Mouse (Mus musculus) kidney, postnatal 0 days (tissue): Measurements from ENCODE around the gene Cytip. TPM values are rescaled to one million over a fixed set of nuclear protein-coding genes. Genes with fewer than 3 reads are reported as not detected.

Experiments used
- ATAC-seq: fragments of 200-750 bp; cut with Nextera tagmentation; replicated peaks from 2 replicates; pipeline ENCODE4 v1.8.0; 2017; ENCODE audit warnings: low read depth, moderate number of reproducible peaks, moderate TSS enrichment, moderate library complexity; ENCODE audit not compliant: low FRiP score
- DNase-seq: peaks from one replicate; pipeline ENCODE4 v3.0.0-alpha.2; 2016; ENCODE audit warnings: low spot score
- H3K27ac ChIP-seq: fragments of 300-500 bp; sonication (generic); 2 replicates; pipeline ENCODE4 v1.5.1; 2014; ENCODE audit warnings: mild to moderate bottlenecking
- H3K27me3 ChIP-seq: fragments of 300-500 bp; sonication (generic); 2 replicates; pipeline ENCODE4 v1.6.1; 2014; ENCODE audit warnings: low read length, mixed read lengths; ENCODE audit not compliant: insufficient read depth
- H3K36me3 ChIP-seq: fragments of 300-500 bp; sonication (generic); 2 replicates; pipeline ENCODE4 v1.6.1; 2014; ENCODE audit warnings: low read length, mixed read lengths; ENCODE audit not compliant: insufficient read depth
- H3K4me1 ChIP-seq: fragments of 300-500 bp; sonication (generic); replicated peaks from 2 replicates; pipeline ENCODE4 v1.6.1; 2014; ENCODE audit warnings: antibody characterized with exemption, low read length, mixed read lengths; ENCODE audit not compliant: insufficient read depth
- H3K4me2 ChIP-seq: fragments of 300-500 bp; sonication (generic); 2 replicates; pipeline ENCODE4 v1.6.1; 2014; ENCODE audit warnings: mild to moderate bottlenecking, low read length, moderate library complexity, mixed read lengths
- H3K4me3 ChIP-seq: fragments of 300-500 bp; sonication (generic); replicated peaks from 2 replicates; pipeline ENCODE4 v1.5.1; 2014; ENCODE audit warnings: low read depth, low read length
- H3K9ac ChIP-seq: fragments of 300-500 bp; sonication (generic); 2 replicates; pipeline ENCODE4 v1.6.1; 2014; ENCODE audit warnings: low read depth, low read length
- H3K9me3 ChIP-seq: fragments of 300-500 bp; sonication (generic); replicated peaks from 2 replicates; pipeline ENCODE4 v1.6.1; 2016; ENCODE audit warnings: low read length, inconsistent platforms, mixed read lengths
- CTCF ChIP-seq: IDR thresholded peaks from 2 replicates; pipeline ENCODE4 v1.5.1; 2016; ENCODE audit warnings: antibody characterized with exemption, low read depth, mild to moderate bottlenecking, moderate library complexity
- WGBS: fragments of 180-500 bp; shearing (Covaris S2); extraction: QIAGEN DNeasy Blood & Tissue Kit; methylation state at CpG from one replicate; pipeline ENCODE4 v1.1.7; 2014; 5-methylcytosine and 5-hydroxymethylcytosine counted together
- polyA plus RNA-seq: library from polyadenylated mRNA; unstranded; fragments of >200 nt; fragmentation: Nextera tagmentation; extraction: Ambion mirVana; gene quantifications from 2 replicates; pipeline ENCODE4 v1.2.1, GENCODE M21; 2015

Cytip gene
- polyA plus RNA-seq, 1 experiment from 2014 or later, result 7.1 TPM

DNA sequence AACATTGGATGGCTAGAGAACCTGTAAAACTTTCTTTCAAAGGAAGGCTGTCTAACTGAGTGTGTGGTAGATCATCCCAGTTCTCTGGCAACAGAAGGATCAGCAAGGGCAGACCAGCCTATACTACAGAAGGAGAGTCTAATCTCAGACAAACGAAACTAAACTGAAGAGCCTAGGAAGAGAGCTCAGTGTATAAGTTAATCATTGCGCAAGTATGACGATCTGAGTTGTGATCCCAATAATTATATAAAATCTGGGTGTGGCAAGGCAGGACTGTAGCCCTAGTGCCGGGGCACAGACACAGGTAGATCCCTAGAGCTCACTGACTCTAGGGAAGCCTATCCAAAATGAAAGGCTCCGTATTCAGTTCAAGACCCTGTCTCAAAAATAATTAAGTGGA is 3.2 kb downstream of the Cytip start:
- Histone ChIP-seq H3K4me2 (no peak overlapping the region), H3K27me3 (no peaks in the 10 kb centered on the region), H3K9ac (no peak overlapping the region), H3K4me1 (0 out of 2 replicates have a peak, but pooled peaks cover 3% of the 10 kb centered on the region), H3K27ac (no peak overlapping the region), H3K4me3 (no peak overlapping the region), H3K9me3 (no peaks in the 10 kb centered on the region), H3K36me3 (no peaks in the 10 kb centered on the region)
- TF ChIP-seq CTCF, result no peak
- ATAC-seq (no peak), DNase-seq (no peak)
- 84% methylated on average over 5 of the region's 5 CpGs for WGBS

DNA sequence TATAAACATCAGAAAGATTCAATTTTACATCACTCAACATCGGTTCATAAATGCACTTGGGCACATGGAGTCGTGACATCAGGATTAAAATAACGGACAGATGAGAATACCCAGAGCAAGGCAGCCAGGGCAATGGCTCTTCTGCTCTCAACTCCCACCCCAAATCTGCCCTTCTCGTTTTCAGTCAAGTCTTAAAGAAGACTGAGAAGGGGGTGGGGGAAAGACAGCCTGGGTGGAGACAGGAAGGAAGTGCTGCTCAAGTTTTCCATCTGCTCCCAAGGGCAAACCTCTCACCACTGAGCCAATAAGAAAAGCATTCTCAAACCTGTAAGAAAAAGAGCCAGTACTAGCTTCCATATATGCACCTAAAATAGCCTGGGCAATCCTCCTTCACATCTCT is 5.8 kb downstream of the Cytip start:
- Histone ChIP-seq H3K4me1 (0 out of 2 replicates have a peak, but pooled peaks cover 3% of the 10 kb centered on the region), H3K4me3 (no peak overlapping the region), H3K27me3 (no peaks in the 10 kb centered on the region), H3K4me2 (no peak overlapping the region), H3K36me3 (no peaks in the 10 kb centered on the region), H3K9ac (no peak overlapping the region), H3K27ac (no peak overlapping the region), H3K9me3 (no peaks in the 10 kb centered on the region)
- WGBS, result 64% methylated on average over 4 of the region's 4 CpGs
- ATAC-seq (no peak), DNase-seq (no peak)
- no peak for TF ChIP-seq CTCF

DNA sequence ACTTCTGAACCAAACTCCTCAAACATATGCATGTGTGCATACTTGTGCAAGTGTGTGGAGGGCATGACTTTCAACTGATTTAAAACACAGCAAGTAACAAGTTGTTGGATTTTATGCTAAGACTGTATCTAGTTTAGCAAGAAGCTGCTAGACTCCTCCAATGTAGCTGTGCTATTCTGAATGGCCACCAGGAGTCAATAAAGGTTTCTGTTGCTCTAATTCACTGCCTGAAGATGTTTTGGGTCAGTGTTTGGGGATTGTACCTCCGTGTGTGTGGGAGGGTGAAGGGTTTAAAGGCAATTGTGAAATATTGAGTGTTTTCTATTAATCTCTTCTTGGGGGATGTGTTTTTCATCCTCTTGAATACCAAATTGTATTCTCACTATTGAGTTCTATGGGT is 6.4 kb downstream of the Cytip start:
- no peak for ATAC-seq
- 0 out of 2 replicates have a peak, but pooled peaks cover 3% of the 10 kb centered on the region for H3K4me1 ChIP-seq
- no peaks in the 10 kb centered on the region for H3K36me3 ChIP-seq
- no peak overlapping the region for H3K4me2 ChIP-seq
- 25% methylated on average over 1 of the region's 1 CpGs for WGBS
- no peaks in the 10 kb centered on the region for H3K9me3 ChIP-seq
- no peak overlapping the region for H3K9ac ChIP-seq
- no peak overlapping the region for H3K4me3 ChIP-seq
- H3K27ac ChIP-seq, result no peak overlapping the region
- peak; percentile 56; the same call in 1 of the 2 replicates for TF ChIP-seq CTCF
- H3K27me3 ChIP-seq, result no peaks in the 10 kb centered on the region
- DNase-seq, result no peak

DNA sequence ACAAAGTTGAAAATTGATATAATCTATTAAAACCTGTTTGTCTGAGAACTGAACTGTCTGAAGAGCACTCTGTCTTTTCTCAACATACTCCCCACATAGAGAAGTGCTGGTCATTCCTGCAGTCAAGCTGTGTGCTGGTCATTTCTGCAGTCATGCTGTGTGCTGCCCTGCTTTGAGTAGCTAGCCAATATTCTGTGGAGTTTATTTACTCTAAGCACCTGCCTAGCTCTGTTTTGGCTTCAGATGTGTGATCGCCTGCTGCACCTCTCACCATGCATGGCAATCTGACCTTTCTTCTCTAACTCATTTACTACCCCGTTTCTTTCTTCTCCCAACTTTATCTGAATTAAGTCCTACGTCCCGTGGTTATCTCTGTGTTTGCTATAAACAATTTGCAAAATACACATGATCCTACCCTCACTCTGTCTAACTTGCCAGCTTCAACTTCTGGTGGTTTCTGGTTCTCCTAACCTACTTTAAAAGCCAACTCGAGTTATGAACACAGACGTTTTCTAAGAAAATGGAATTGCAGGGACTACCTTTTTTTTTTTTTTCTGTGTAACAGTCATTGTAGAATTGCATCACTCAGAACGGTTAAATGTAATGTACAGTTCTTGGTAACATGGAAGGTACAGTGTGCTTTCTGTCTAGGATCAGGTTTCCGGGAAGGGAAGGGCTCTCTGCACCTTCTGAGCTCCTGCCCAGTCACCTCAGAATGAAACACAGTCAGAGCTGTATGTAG is 7.9 kb downstream of the Cytip start:
- H3K4me3 ChIP-seq, result no peak overlapping the region
- no peaks in the 10 kb centered on the region for H3K27me3 ChIP-seq
- no peaks in the 10 kb centered on the region for H3K9me3 ChIP-seq
- TF ChIP-seq CTCF, result no peak
- H3K4me2 ChIP-seq, result no peak overlapping the region
- WGBS, result 67% methylated on average over 8 of the region's 8 CpGs
- no peak overlapping the region for H3K9ac ChIP-seq
- H3K27ac ChIP-seq, result no peak overlapping the region
- DNase-seq (no peak), ATAC-seq (no peak)
- 0 out of 2 replicates have a peak, but pooled peaks cover 3% of the 10 kb centered on the region for H3K4me1 ChIP-seq
- no peaks in the 10 kb centered on the region for H3K36me3 ChIP-seq

DNA sequence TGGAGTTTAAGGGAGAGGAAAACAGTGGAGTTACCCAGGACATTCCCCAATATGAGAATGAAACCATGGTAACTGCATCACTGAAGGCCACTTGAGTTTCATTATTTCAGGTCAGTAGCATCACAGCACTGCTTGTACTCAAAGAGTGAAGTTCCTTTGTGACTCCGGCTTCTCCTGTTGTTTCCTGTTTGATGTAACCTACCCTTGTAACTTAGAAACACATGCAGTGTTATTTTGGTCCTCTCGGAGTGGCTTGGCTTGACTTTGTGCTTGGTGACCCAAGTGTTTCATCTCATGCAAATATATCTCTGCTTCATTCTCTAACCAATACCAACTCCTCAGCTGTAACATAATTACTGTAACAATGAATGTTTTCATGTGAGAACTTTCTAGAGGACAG is 11.1 kb downstream of the Cytip start:
- no peaks in the 10 kb centered on the region for H3K36me3 ChIP-seq
- DNase-seq, result no peak
- WGBS, result 69% methylated on average over 2 of the region's 2 CpGs

DNA sequence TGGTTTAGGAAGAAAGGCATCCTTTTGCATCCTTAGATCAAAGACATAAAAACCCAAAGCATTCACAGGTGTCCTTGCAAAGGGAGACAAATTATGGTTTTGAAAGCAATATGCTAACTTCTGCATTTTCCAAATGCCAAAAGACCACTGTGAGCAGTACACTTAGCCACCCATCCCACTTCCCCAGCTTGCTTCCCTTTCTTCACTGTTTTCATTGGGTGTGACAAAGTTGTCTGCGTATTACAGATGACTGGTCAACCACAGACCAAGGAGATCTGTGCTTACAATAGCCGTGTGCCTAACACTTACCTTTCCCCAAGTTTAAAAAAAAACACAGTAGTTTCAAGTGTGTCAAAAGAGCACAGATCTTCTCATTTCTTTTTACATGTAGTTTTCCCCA is 11.7 kb downstream of the Cytip start:
- no peaks in the 10 kb centered on the region for H3K9me3 ChIP-seq
- DNase-seq (no peak), ATAC-seq (no peak)
- H3K27ac ChIP-seq, result no peak overlapping the region
- no peaks in the 10 kb centered on the region for H3K4me1 ChIP-seq
- H3K27me3 ChIP-seq, result no peaks in the 10 kb centered on the region
- H3K4me2 ChIP-seq, result no peak overlapping the region
- no peak for TF ChIP-seq CTCF
- H3K36me3 ChIP-seq, result no peaks in the 10 kb centered on the region
- no peak overlapping the region for H3K9ac ChIP-seq
- no peak overlapping the region for H3K4me3 ChIP-seq
- WGBS, result 70% methylated on average over 2 of the region's 2 CpGs

More for the DNA sequence above, 11.1 kb downstream of the Cytip start:
- Histone ChIP-seq H3K4me2 (no peak overlapping the region), H3K27ac (no peak overlapping the region), H3K9me3 (no peaks in the 10 kb centered on the region), H3K4me1 (no peaks in the 10 kb centered on the region), H3K27me3 (no peaks in the 10 kb centered on the region), H3K4me3 (no peak overlapping the region), H3K9ac (no peak overlapping the region)
- no peak for TF ChIP-seq CTCF
- no peak for ATAC-seq

DNA sequence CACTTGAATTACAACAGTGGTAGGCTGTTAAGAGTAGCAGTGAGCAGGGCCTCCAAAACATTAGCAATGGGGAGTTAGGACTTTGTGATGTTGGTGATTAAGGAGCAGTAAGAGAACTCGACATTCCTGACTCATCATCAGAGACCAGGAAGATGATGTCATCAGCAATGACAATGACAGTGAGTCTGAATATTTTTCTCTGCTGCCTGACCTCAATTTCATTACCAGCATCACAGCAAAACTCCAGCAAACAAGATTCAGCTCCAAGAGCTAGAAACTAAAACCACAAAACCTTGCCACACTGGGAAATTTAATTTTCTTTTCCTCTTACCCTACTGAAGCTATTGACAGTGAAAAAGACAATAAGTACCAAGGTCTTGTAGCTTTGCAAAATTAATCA is 14.6 kb downstream of the Cytip start:
- no peak overlapping the region for H3K27ac ChIP-seq
- WGBS, result 59% methylated on average over 1 of the region's 1 CpGs
- H3K4me3 ChIP-seq, result no peak overlapping the region
- H3K9ac ChIP-seq, result no peak overlapping the region
- no peaks in the 10 kb centered on the region for H3K9me3 ChIP-seq
- no peaks in the 10 kb centered on the region for H3K36me3 ChIP-seq
- ATAC-seq (no peak), DNase-seq (no peak)
- no peaks in the 10 kb centered on the region for H3K27me3 ChIP-seq
- no peaks in the 10 kb centered on the region; the same call in 1 of the 2 replicates for H3K4me1 ChIP-seq
- no peak overlapping the region for H3K4me2 ChIP-seq
- no peak for TF ChIP-seq CTCF
